Mouse (Mus musculus) heart, embryonic 14.5 days (tissue): ENCODE data around the gene Nup188. TPM values are rescaled to one million over a fixed set of nuclear protein-coding genes. Genes with fewer than 3 reads are reported as not detected.
A peak's percentile ranks its signal among the peaks of the same experiment; 100 is the strongest.

Experiments
- ATAC-seq: fragments of 200-750 bp; cut with Nextera tagmentation; 2 replicates; pipeline ENCODE4 v1.8.0; 2017; ENCODE audit warnings: low read depth, moderate TSS enrichment; ENCODE audit not compliant: insufficient number of reproducible peaks, insufficient read depth, low FRiP score
- H3K27ac ChIP-seq, 2 experiments: fragments of 200-500 bp in 1 of 2; fragments of 300-500 bp in 1 of 2; sonication (generic) in 1 of 2; replicated peaks in 1 of 2; 2 replicates each; pipeline ENCODE4 v1.5.1; 2012 to 2014; ENCODE audit warnings: low read depth in 2 of 2, low read length in 2 of 2, control low read depth in 1 of 2, mild to moderate bottlenecking in 1 of 2, mixed read lengths in 1 of 2; ENCODE audit not compliant: control insufficient read depth in 1 of 2, insufficient read depth in 1 of 2
- H3K27me3 ChIP-seq: fragments of 300-500 bp; sonication (generic); 2 replicates; pipeline ENCODE4 v1.6.1; 2014; ENCODE audit warnings: mild to moderate bottlenecking, low read length, control low read depth; ENCODE audit not compliant: control insufficient read depth, insufficient read depth
- H3K36me3 ChIP-seq: fragments of 300-500 bp; sonication (generic); 2 replicates; pipeline ENCODE4 v1.6.1; 2014; ENCODE audit warnings: mild to moderate bottlenecking, control low read depth, low read length, mixed read lengths; ENCODE audit not compliant: control insufficient read depth, insufficient read depth
- H3K4me1 ChIP-seq, 2 experiments: fragments of 200-500 bp in 1 of 2; fragments of 300-500 bp in 1 of 2; sonication (generic) in 1 of 2; 2 replicates each; pipeline ENCODE4 v1.6.1; 2012 to 2014; ENCODE audit warnings: low read length in 2 of 2, control low read depth in 1 of 2, mixed read lengths in 1 of 2; ENCODE audit not compliant: control insufficient read depth in 2 of 2, insufficient read depth in 2 of 2
- H3K4me2 ChIP-seq: fragments of 300-500 bp; sonication (generic); 2 replicates; pipeline ENCODE4 v1.6.1; 2014; ENCODE audit warnings: mild to moderate bottlenecking, low read length
- H3K4me3 ChIP-seq, 2 experiments: fragments of 200-500 bp in 1 of 2; fragments of 300-500 bp in 1 of 2; sonication (generic) in 1 of 2; 2 replicates each; pipeline ENCODE4 v1.5.1; 2012 to 2014; ENCODE audit warnings: low read length in 2 of 2, mild to moderate bottlenecking in 2 of 2, control low read depth in 1 of 2, low read depth in 1 of 2, moderate library complexity in 1 of 2; ENCODE audit not compliant: control insufficient read depth in 1 of 2, insufficient read depth in 1 of 2
- H3K9ac ChIP-seq: fragments of 300-500 bp; sonication (generic); 2 replicates; pipeline ENCODE4 v1.6.1; 2014; ENCODE audit warnings: mild to moderate bottlenecking, low read length
- H3K9me3 ChIP-seq: fragments of 300-500 bp; sonication (generic); 2 replicates; pipeline ENCODE4 v1.6.1; 2016; ENCODE audit warnings: low read length, control low read depth; ENCODE audit not compliant: control insufficient read depth
- WGBS: fragments of 180-500 bp; shearing (Covaris S2); extraction: QIAGEN DNeasy Blood & Tissue Kit; methylation state at CpG from one replicate; pipeline ENCODE4 v1.1.7; 2014; 5-methylcytosine and 5-hydroxymethylcytosine counted together
- microRNA-seq: library from miRNA; unstranded; fragments of <30 nt; microRNA quantifications from one replicate; pipeline ENCODE4, GENCODE M21; 2016
- polyA plus RNA-seq: library from polyadenylated mRNA; unstranded; fragments of >200 nt; fragmentation: Nextera tagmentation; extraction: Ambion mirVana; gene quantifications from 2 replicates; pipeline ENCODE4 v1.2.1, GENCODE M21; 2014

The Nup188 gene
- polyA plus RNA-seq, 1 experiment from 2014 or later: 23.9 TPM

DNA sequence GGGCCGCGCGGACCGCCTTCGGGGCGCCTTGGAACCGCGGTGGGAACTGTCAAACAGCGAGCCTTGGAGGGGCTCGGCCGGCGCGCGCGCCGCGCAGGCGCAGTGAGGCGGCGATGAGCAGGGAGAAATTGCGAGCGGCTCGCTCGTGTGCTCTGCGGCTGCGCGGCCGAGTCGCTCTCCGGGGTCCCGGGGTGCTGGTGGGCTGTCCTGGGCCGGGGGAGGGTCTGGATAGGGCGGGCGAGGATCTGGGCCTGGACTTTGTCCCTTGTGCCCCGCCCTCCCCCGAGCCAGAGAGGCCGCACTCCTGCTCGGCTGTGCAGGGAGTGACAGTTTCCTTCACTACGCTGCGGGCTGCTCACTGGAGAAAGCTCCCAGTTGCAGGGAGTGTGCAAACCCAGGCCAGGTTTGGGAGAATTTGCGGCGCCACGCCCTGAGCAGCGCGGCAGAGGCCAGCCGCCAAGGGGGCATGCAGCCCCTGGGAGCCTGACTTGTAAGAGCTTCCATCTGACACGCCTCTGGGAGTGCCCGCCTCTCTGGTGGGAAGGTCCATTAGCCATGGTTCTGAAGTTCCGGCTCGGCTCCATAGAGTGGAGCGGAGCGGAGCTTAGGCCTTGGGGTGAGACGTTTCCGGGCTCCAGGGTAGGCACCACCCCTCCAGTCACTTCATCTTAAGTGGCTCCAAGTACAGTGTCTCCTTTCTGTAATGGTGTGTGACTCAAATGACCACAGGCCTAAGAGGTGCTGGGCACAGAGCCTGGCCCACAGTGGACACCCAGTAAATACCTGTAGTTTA lies 106.6 kb downstream of the Nup188 start:
- peaks cover 29% of the 10 kb centered on the region for H3K36me3 ChIP-seq
- H3K27ac ChIP-seq: peak overlapping the region; percentile 77 to 89
- H3K9me3 ChIP-seq: no peaks in the 10 kb centered on the region
- 1% methylated on average over 54 of the region's 54 CpGs for WGBS
- peak; percentile 68 for ATAC-seq
- H3K4me3 ChIP-seq: peak overlapping the region; percentile 88 to 91
- peak overlapping the region; percentile 92 for H3K4me2 ChIP-seq
- peaks cover 5 to 14% of the 10 kb centered on the region in 2 experiments for H3K4me1 ChIP-seq
- peak overlapping the region; percentile 83 for H3K9ac ChIP-seq
- no peaks in the 10 kb centered on the region for H3K27me3 ChIP-seq

DNA sequence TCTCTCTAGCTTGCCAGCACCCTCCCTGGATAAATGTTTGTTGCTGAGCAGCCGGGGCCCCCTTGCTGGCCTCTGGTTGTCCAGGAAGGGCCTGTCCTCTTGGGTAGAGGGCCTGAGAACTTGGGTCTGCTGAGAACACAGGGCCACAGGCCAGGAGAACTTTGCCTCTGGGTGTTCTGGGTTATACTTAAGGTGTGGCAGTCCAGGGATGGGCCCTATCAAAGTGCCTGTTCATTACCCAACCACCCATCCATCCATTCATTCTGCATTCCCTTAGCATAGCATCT lies 107.1 kb downstream of the Nup188 start:
- Histone ChIP-seq H3K27me3 (no peaks in the 10 kb centered on the region), H3K4me2 (peak overlapping the region; percentile 92), H3K9me3 (no peaks in the 10 kb centered on the region), H3K4me3 (peak overlapping the region; percentile 88 to 91), H3K4me1 (peaks cover 5 to 14% of the 10 kb centered on the region in 2 experiments), H3K9ac (peak overlapping the region; percentile 83), H3K27ac (peak overlapping the region; percentile 77 to 89; a peak in 2 of 4 replicates), H3K36me3 (peaks cover 35% of the 10 kb centered on the region)
- WGBS: 32% methylated on average over 1 of the region's 1 CpGs
- no peak for ATAC-seq

Small RNAs within 50 kb of the gene (microRNA-seq; reads per million reads assigned to microRNA genes)
- gene Gm47292: not detected

Other genes with a start within 250 kb of the Nup188 start
- gene Wdr34, start 237.5 kb upstream of the Nup188 start, polyA plus RNA-seq: 18.9 and 21.8 TPM in 2 replicates
- 218 and 223 TPM in 2 replicates for gene Set, start 229.0 kb upstream of the Nup188 start, polyA plus RNA-seq
- gene Pkn3, start 208.7 kb upstream of the Nup188 start, polyA plus RNA-seq: 10.0 and 10.3 TPM in 2 replicates
- gene Zdhhc12, start 192.7 kb upstream of the Nup188 start, polyA plus RNA-seq: 28.2 and 38.5 TPM in 2 replicates
- gene Zer1, start 161.8 kb upstream of the Nup188 start, polyA plus RNA-seq: 7.8 and 8.9 TPM in 2 replicates
- gene Tbc1d13, start 152.7 kb upstream of the Nup188 start, polyA plus RNA-seq: 9.0 and 9.9 TPM in 2 replicates
- gene Endog, start 114.9 kb upstream of the Nup188 start, polyA plus RNA-seq: 40.3 and 43.2 TPM in 2 replicates
- gene Spout1, start 107.9 kb upstream of the Nup188 start, polyA plus RNA-seq: 24.7 and 28.0 TPM in 2 replicates
- 22.0 and 26.0 TPM in 2 replicates for gene Kyat1, start 80.5 kb upstream of the Nup188 start, polyA plus RNA-seq
- gene Lrrc8a, start 48.7 kb upstream of the Nup188 start, polyA plus RNA-seq: 47.4 and 52.7 TPM in 2 replicates
- gene Gm28035, start 45.8 kb upstream of the Nup188 start, polyA plus RNA-seq: 0.13 and 0.55 TPM in 2 replicates
- gene Phyhd1, start 20.2 kb upstream of the Nup188 start, polyA plus RNA-seq: 10.8 TPM in 2 replicates
- gene Gm28038, start 5.4 kb upstream of the Nup188 start, polyA plus RNA-seq: not detected in 2 replicates
- 33.0 and 33.4 TPM in 2 replicates for gene Dolk, start 63 bp upstream of the Nup188 start, polyA plus RNA-seq
- 94.6 and 97.3 TPM in 2 replicates for gene Sh3glb2, start 72.9 kb downstream of the Nup188 start, polyA plus RNA-seq
- 28.3 and 31.6 TPM in 2 replicates for gene Miga2, start 77.8 kb downstream of the Nup188 start, polyA plus RNA-seq
- 16.8 and 20.8 TPM in 2 replicates for gene Dolpp1, start 105.9 kb downstream of the Nup188 start, polyA plus RNA-seq
- gene Crat, start 129.4 kb downstream of the Nup188 start, polyA plus RNA-seq: 127 and 135 TPM in 2 replicates
- gene Ptpa, start 129.6 kb downstream of the Nup188 start, polyA plus RNA-seq: 42.0 and 61.2 TPM in 2 replicates
- 3.5 and 4.2 TPM in 2 replicates for gene Ier5l, start 187.8 kb downstream of the Nup188 start, polyA plus RNA-seq